Mouse (Mus musculus) heart, embryonic 12.5 days (tissue): ENCODE measurements around the gene Map3k1. TPM values are rescaled to one million over a fixed set of nuclear protein-coding genes. Genes with fewer than 3 reads are reported as not detected.

Experiments used
- ATAC-seq: fragments of 200-750 bp; cut with Nextera tagmentation; 2 replicates; pipeline ENCODE4 v1.8.0; 2017; ENCODE audit warnings: moderate TSS enrichment, moderate library complexity; ENCODE audit not compliant: insufficient number of reproducible peaks, low FRiP score
- H3K27ac ChIP-seq: fragments of 300-500 bp; sonication (generic); 2 replicates; pipeline ENCODE4 v1.5.1; 2016; ENCODE audit warnings: mild to moderate bottlenecking, moderate library complexity; ENCODE audit not compliant: poor library complexity, severe bottlenecking
- H3K27me3 ChIP-seq: fragments of 300-500 bp; sonication (generic); replicated peaks from 2 replicates; pipeline ENCODE4 v1.6.1; 2016; ENCODE audit warnings: mild to moderate bottlenecking, moderate library complexity
- H3K36me3 ChIP-seq: fragments of 300-500 bp; sonication (generic); 2 replicates; pipeline ENCODE4 v1.6.1; 2016; ENCODE audit warnings: mild to moderate bottlenecking, moderate library complexity
- H3K4me1 ChIP-seq: fragments of 300-500 bp; sonication (generic); replicated peaks from 2 replicates; pipeline ENCODE4 v1.6.1; 2016; ENCODE audit warnings: mild to moderate bottlenecking
- H3K4me2 ChIP-seq: fragments of 300-500 bp; sonication (generic); 2 replicates; pipeline ENCODE4 v1.6.1; 2016; ENCODE audit warnings: mild to moderate bottlenecking, moderate library complexity
- H3K4me3 ChIP-seq: fragments of 300-500 bp; sonication (generic); 2 replicates; pipeline ENCODE4 v1.5.1; 2016; ENCODE audit warnings: mild to moderate bottlenecking
- H3K9ac ChIP-seq: fragments of 300-500 bp; sonication (generic); 2 replicates; pipeline ENCODE4 v1.6.1; 2016; ENCODE audit warnings: mild to moderate bottlenecking, moderate library complexity
- H3K9me3 ChIP-seq: fragments of 300-500 bp; sonication (generic); replicated peaks from 2 replicates; pipeline ENCODE4 v1.6.1; 2016; ENCODE audit warnings: mild to moderate bottlenecking, moderate library complexity
- WGBS: fragments of 180-500 bp; shearing (Covaris S2); methylation state at CpG from one replicate; pipeline ENCODE4 v1.1.7; 2016; 5-methylcytosine and 5-hydroxymethylcytosine counted together
- polyA plus RNA-seq: library from polyadenylated mRNA; unstranded; fragments of >200 nt; fragmentation: Nextera tagmentation; extraction: Ambion mirVana; gene quantifications from 2 replicates; pipeline ENCODE4 v1.2.1, GENCODE M21; 2016

The Map3k1 gene
- polyA plus RNA-seq, 1 experiment from 2014 or later = 16.7 TPM

DNA sequence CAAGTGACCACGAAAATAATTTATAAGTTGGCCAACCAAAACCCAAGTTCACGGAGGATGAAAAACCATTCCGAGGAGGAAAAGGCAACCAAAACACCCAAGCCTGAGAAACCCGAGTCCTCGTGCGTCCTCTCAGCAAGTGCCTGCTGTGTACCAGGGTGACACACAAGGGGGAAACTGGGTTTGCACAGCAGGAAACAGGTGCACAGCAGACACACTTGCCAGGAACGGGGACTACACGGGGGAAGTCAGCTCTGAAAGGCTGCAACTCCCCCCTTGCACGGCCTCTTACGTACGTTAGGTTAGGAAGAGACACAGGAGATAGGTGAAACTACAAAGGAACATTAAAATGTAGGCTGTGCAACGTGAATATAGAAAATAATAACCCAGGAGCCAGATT is 46.3 kb downstream of the Map3k1 start:
- H3K27ac ChIP-seq = no peak overlapping the region
- 92% methylated on average over 12 of the region's 12 CpGs for WGBS
- no peak for ATAC-seq
- H3K27me3 ChIP-seq = no peaks in the 10 kb centered on the region
- no peak overlapping the region for H3K4me3 ChIP-seq
- peaks cover 91% of the 10 kb centered on the region for H3K36me3 ChIP-seq
- no peak overlapping the region for H3K9ac ChIP-seq
- no peaks in the 10 kb centered on the region for H3K4me1 ChIP-seq
- no peak overlapping the region for H3K4me2 ChIP-seq
- no peaks in the 10 kb centered on the region for H3K9me3 ChIP-seq

DNA sequence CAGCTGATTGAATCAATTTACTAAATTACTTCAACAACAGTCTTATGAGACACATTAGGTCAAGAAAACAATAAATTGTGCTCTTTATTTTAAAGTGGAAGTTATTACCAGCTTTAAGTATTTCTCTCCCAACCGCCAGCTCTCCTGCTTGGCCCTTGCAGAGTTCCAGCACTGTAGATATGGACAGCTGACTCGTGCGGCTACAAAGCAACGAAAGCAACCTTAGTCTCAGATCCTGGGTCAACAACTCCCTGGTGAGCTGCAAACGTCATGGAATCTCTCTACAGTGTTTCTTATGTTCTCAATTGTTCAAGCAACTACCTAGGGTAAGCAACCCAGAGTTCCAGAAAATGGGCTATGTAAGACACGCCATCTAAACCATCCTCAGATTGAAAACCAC is 51.8 kb downstream of the Map3k1 start:
- Histone ChIP-seq H3K27ac (no peak overlapping the region), H3K36me3 (peaks cover 91% of the 10 kb centered on the region), H3K27me3 (no peaks in the 10 kb centered on the region), H3K4me1 (no peaks in the 10 kb centered on the region), H3K4me2 (no peak overlapping the region), H3K9me3 (no peaks in the 10 kb centered on the region), H3K4me3 (no peak overlapping the region), H3K9ac (no peak overlapping the region)
- ATAC-seq = no peak
- 87% methylated on average over 6 of the region's 6 CpGs for WGBS

- Histone ChIP-seq H3K4me2 (no peak overlapping the region), H3K27ac (no peak overlapping the region), H3K4me1 (no peaks in the 10 kb centered on the region), H3K4me3 (no peak overlapping the region), H3K27me3 (no peaks in the 10 kb centered on the region), H3K9ac (no peak overlapping the region), H3K36me3 (peaks cover 91% of the 10 kb centered on the region), H3K9me3 (no peaks in the 10 kb centered on the region)
- ATAC-seq = no peak
- 96% methylated on average over 15 of the region's 15 CpGs for WGBS
These were observed 52.9 kb downstream of the Map3k1 start for GRCm38 (mm10) chr13:111755937-111756336.

DNA sequence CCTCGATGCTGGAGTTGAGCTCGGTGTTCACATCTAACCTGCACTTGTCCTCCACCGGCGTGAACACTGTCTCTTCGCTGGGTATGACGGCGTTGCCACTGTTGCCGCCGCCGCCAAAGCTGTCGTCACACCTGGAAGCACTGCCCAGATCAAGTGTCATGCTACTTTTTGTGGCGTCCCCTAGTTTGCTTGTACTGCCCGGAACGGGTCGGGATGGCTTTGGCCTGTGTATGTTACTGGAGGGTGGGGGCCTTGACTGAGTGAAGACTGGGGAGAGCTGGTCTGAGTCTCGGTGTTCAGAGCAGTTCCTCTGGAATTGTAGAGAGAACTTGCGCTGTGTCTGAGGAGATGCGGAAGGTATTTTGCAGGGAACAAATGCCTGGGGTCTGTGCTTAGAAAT is 53.4 kb downstream of the Map3k1 start:
- Histone ChIP-seq H3K9me3 (no peaks in the 10 kb centered on the region), H3K27me3 (no peaks in the 10 kb centered on the region), H3K4me3 (no peak overlapping the region), H3K9ac (no peak overlapping the region), H3K4me1 (no peaks in the 10 kb centered on the region), H3K36me3 (peaks cover 91% of the 10 kb centered on the region), H3K27ac (no peak overlapping the region), H3K4me2 (no peak overlapping the region)
- no peak for ATAC-seq
- WGBS = 97% methylated on average over 18 of the region's 18 CpGs

GRCm38 (mm10) chr13:111753321-111753720 is 55.5 kb downstream of the Map3k1 start:
- Histone ChIP-seq H3K9ac (no peak overlapping the region), H3K4me1 (no peaks in the 10 kb centered on the region), H3K4me2 (no peak overlapping the region), H3K9me3 (no peaks in the 10 kb centered on the region), H3K4me3 (no peak overlapping the region), H3K27ac (no peak overlapping the region), H3K36me3 (peaks cover 93% of the 10 kb centered on the region), H3K27me3 (no peaks in the 10 kb centered on the region)
- WGBS = 93% methylated on average over 6 of the region's 6 CpGs
- no peak for ATAC-seq

DNA sequence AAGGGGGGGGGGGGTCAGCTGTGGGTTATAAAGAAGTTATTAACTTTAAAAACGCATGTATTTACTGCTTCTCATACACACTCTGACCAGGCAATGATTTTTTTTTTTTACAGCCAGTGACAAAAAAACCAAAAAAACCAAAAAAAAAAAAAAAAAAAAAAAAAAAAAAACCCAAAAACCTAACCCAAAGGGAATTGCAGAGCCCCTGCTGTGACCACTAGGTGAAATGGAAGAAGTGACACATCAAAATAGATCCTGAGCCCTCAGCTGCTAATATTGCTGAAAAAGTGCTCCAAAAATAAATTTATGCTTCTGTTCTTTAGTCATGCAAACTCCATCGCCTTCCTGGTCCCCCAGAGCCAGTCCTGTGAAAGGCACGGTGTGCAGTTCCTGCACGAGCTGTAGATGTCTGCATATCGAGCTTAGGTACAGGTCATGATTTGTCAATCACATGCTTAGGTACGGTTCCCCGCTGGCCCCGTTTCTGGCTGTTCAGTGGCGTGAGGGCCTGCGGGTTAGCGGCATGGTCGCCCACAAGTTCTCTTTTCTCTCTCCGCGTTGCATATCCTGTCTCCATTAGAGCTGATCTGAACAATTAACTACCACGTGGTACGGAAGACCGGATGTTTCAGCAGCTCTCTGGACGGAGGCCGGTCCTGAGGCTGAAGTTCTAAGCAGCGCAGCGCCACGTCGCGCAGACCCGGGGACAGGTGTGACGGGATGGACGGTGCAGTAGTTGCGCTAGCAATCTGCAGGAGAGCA is 60.3 kb downstream of the Map3k1 start:
- Histone ChIP-seq H3K9me3 (no peaks in the 10 kb centered on the region), H3K9ac (no peak overlapping the region), H3K4me1 (0 out of 2 replicates have a peak, but pooled peaks cover 6% of the 10 kb centered on the region), H3K4me3 (no peak overlapping the region), H3K36me3 (peaks cover 55% of the 10 kb centered on the region), H3K27me3 (no peaks in the 10 kb centered on the region), H3K4me2 (no peak overlapping the region), H3K27ac (no peak overlapping the region)
- WGBS = 92% methylated on average over 28 of the region's 28 CpGs
- no peak for ATAC-seq

- H3K27ac ChIP-seq = no peak overlapping the region
- H3K4me2 ChIP-seq = no peak overlapping the region
- 84% methylated on average over 5 of the region's 5 CpGs for WGBS
- no peak overlapping the region for H3K4me3 ChIP-seq
- no peaks in the 10 kb centered on the region for H3K27me3 ChIP-seq
- H3K9ac ChIP-seq = no peak overlapping the region
- H3K36me3 ChIP-seq = peaks cover 40% of the 10 kb centered on the region
- H3K9me3 ChIP-seq = no peaks in the 10 kb centered on the region
- ATAC-seq = no peak
- 0 out of 2 replicates have a peak, but pooled peaks cover 6% of the 10 kb centered on the region for H3K4me1 ChIP-seq
These were observed 62.0 kb downstream of the Map3k1 start for GRCm38 (mm10) chr13:111746831-111747230.

DNA sequence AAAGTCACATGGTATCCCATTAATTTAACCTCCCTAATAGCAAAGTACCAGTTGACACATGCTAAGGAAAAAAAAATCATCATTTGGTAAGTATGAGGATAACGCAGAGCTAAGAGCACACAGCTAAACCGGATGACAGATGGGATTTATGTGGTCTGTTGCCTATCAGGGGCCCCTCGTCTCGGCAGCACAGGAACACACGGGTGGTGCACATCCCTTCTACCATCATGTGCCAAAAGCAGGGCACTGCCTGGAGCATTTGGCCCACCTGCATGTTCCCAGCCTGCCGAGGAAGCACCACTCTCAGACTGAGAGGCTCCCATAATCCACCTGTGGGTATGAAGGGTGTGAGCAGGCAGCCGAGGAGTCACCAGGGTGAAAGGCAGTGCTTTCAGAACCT is 63.6 kb downstream of the Map3k1 start:
- WGBS = 76% methylated on average over 7 of the region's 7 CpGs
- no peak overlapping the region for H3K4me2 ChIP-seq
- H3K4me3 ChIP-seq = no peak overlapping the region
- no peaks in the 10 kb centered on the region for H3K27me3 ChIP-seq
- H3K4me1 ChIP-seq = 0 out of 2 replicates have a peak, but pooled peaks cover 6% of the 10 kb centered on the region
- H3K9me3 ChIP-seq = no peaks in the 10 kb centered on the region
- H3K36me3 ChIP-seq = peaks cover 26% of the 10 kb centered on the region
- no peak overlapping the region for H3K9ac ChIP-seq
- no peak overlapping the region for H3K27ac ChIP-seq
- no peak for ATAC-seq

- H3K9ac ChIP-seq = no peak overlapping the region
- no peak for ATAC-seq
- 61% methylated on average over 6 of the region's 6 CpGs for WGBS
These were observed 64.4 kb downstream of the Map3k1 start for GRCm38 (mm10) chr13:111744233-111745000.

DNA sequence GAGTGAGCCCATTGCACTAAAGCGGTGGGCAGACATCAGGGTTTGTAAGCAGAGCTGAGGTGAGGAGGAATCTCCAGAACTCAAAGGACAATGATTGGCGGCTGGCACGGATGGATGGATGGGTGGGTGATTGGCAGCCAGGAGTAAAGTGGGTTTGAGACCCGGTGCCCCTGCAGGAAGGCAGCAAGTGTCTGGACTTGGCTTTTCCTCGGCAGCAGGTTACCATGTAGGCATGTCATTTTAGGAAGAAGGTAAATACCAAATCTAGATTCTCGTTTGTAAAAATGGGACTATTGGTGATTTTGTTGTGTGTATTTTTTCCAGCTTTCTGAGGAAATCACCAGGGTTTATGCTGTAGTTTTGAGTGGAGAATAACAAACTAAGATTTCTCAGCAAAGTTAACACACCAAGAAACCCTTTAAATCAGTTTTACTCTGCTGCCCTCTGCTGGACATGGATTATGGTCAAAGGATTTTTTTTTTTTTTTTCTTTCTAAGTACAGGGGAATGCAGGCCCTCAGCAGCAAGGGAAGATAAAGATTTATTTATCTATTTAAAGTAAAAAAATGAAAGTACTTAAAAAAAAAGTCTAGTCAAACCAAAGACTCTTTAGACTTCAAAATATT is 66.7 kb downstream of the Map3k1 start:
- ATAC-seq = no peak
- no peak overlapping the region for H3K4me2 ChIP-seq
- 53% methylated on average over 6 of the region's 6 CpGs for WGBS
- H3K4me1 ChIP-seq = 0 out of 2 replicates have a peak, but pooled peaks cover 6% of the 10 kb centered on the region
- H3K27ac ChIP-seq = no peak overlapping the region
- no peak overlapping the region for H3K9ac ChIP-seq
- peaks cover 3% of the 10 kb centered on the region for H3K9me3 ChIP-seq
- H3K36me3 ChIP-seq = peaks cover 3% of the 10 kb centered on the region
- no peak overlapping the region for H3K4me3 ChIP-seq
- H3K27me3 ChIP-seq = no peaks in the 10 kb centered on the region

More at GRCm38 (mm10) chr13:111744233-111745000, 64.4 kb downstream of the Map3k1 start:
- H3K36me3 ChIP-seq = peaks cover 18% of the 10 kb centered on the region
- no peaks in the 10 kb centered on the region for H3K9me3 ChIP-seq
- no peak overlapping the region for H3K27ac ChIP-seq
- no peaks in the 10 kb centered on the region for H3K27me3 ChIP-seq
- no peak overlapping the region for H3K4me3 ChIP-seq
- H3K4me1 ChIP-seq = 0 out of 2 replicates have a peak, but pooled peaks cover 6% of the 10 kb centered on the region
- H3K4me2 ChIP-seq = no peak overlapping the region
